Mouse (Mus musculus) forebrain, postnatal 0 days (tissue): ENCODE results near the gene Setd7. TPM values are rescaled to one million over a fixed set of nuclear protein-coding genes. Genes with fewer than 3 reads are reported as not detected.

ENCODE experiments used
- ATAC-seq: fragments of 200-750 bp; cut with Nextera tagmentation; 2 replicates; pipeline ENCODE4 v1.8.0; 2017; ENCODE audit warnings: mild to moderate bottlenecking, moderate library complexity
- DNase-seq: peaks from one replicate; pipeline ENCODE4 v3.0.0-alpha.2; 2015
- H3K27ac ChIP-seq: fragments of 300-500 bp; sonication (generic); 2 replicates; pipeline ENCODE4 v1.5.1; 2014; ENCODE audit warnings: low read depth, mild to moderate bottlenecking, antibody characterized with exemption, low read length, moderate library complexity, mixed read lengths
- H3K27me3 ChIP-seq: fragments of 300-500 bp; sonication (generic); 2 replicates; pipeline ENCODE4 v1.6.1; 2014; ENCODE audit warnings: mild to moderate bottlenecking, low read length, mixed read lengths; ENCODE audit not compliant: insufficient read depth
- H3K36me3 ChIP-seq: fragments of 300-500 bp; sonication (generic); 2 replicates; pipeline ENCODE4 v1.6.1; 2014; ENCODE audit warnings: mild to moderate bottlenecking, moderate library complexity; ENCODE audit not compliant: insufficient read depth
- H3K4me1 ChIP-seq: fragments of 300-500 bp; sonication (generic); 2 replicates; pipeline ENCODE4 v1.6.1; 2014; ENCODE audit warnings: antibody characterized with exemption; ENCODE audit not compliant: insufficient read depth
- H3K4me2 ChIP-seq: fragments of 300-500 bp; sonication (generic); 2 replicates; pipeline ENCODE4 v1.6.1; 2014; ENCODE audit warnings: low read depth, mild to moderate bottlenecking, moderate library complexity
- H3K4me3 ChIP-seq: fragments of 300-500 bp; sonication (generic); 2 replicates; pipeline ENCODE4 v1.5.1; 2014; ENCODE audit warnings: low read depth, low read length, mixed read lengths
- H3K9ac ChIP-seq: fragments of 300-500 bp; sonication (generic); 2 replicates; pipeline ENCODE4 v1.6.1; 2014; ENCODE audit warnings: mild to moderate bottlenecking
- H3K9me3 ChIP-seq: fragments of 300-500 bp; sonication (generic); 2 replicates; pipeline ENCODE4 v1.6.1; 2016; ENCODE audit warnings: low read length
- CTCF ChIP-seq: sonication (generic); IDR thresholded peaks from 2 replicates; pipeline ENCODE4 v1.5.1; 2016; ENCODE audit warnings: antibody characterized with exemption, control low read depth, low read depth
- WGBS: fragments of 180-500 bp; shearing (Covaris S2); extraction: QIAGEN DNeasy Blood & Tissue Kit; methylation state at CpG from one replicate; pipeline ENCODE4 v1.1.7; 2014; 5-methylcytosine and 5-hydroxymethylcytosine counted together
- polyA plus RNA-seq: library from polyadenylated mRNA; unstranded; fragments of >200 nt; fragmentation: Nextera tagmentation; extraction: Ambion mirVana; gene quantifications from 2 replicates; pipeline ENCODE4 v1.2.1, GENCODE M21; 2015
- total RNA-seq: library from RNA; depleted of rRNA; stranded (reverse); fragments of >200 nt; gene quantifications from 2 replicates; pipeline ENCODE4 v1.2.3, GENCODE M21; 2014; rRNA removed

The Setd7 gene
- 15.2 and 22.8 TPM in 2 replicates for total RNA-seq
- 0.92 and 2.1 TPM in 2 replicates for polyA plus RNA-seq

GRCm38 (mm10) chr3:51560511-51561108 lies at the start of gene Setd7:
Setd7 (minus strand) TSS chr3:51560879.
- Histone ChIP-seq H3K27ac (peak within 1 kb of the TSS; percentile 96), H3K4me2 (peak within 1 kb of the TSS; percentile 91), H3K27me3 (no peaks in the 10 kb centered on the region), H3K36me3 (no peaks in the 10 kb centered on the region), H3K9ac (peak within 1 kb of the TSS; percentile 99), H3K4me3 (peak within 1 kb of the TSS; percentile 97), H3K4me1 (peaks cover 8% of the 10 kb centered on the region; the same call in 1 of the 2 replicates), H3K9me3 (no peaks in the 10 kb centered on the region)
- TF ChIP-seq CTCF = peak; percentile 30
- ATAC-seq (peak; percentile 81), DNase-seq (peak; percentile 87)
- WGBS = under 1% methylated on average over 48 of the region's 48 CpGs

- DNase-seq = no peak
- TF ChIP-seq CTCF = no peak
- H3K27me3 ChIP-seq = no peaks in the 10 kb centered on the region
- H3K9ac ChIP-seq = no peak overlapping the region
- no peak overlapping the region for H3K4me3 ChIP-seq
- no peak overlapping the region for H3K4me2 ChIP-seq
- peak overlapping the region; percentile 78 for H3K27ac ChIP-seq
- WGBS = 82% methylated on average over 3 of the region's 3 CpGs
- H3K36me3 ChIP-seq = no peaks in the 10 kb centered on the region
- ATAC-seq = no peak
- peaks cover 4% of the 10 kb centered on the region for H3K4me1 ChIP-seq
- H3K9me3 ChIP-seq = no peaks in the 10 kb centered on the region
Measured at GRCm38 (mm10) chr3:51604489-51604888, 43.8 kb upstream of the Setd7 start.

- 24% methylated on average over 15 of the region's 15 CpGs for WGBS
Measured at GRCm38 (mm10) chr3:51603705-51604291, 43.1 kb upstream of the Setd7 start.

GRCm38 (mm10) chr3:51601461-51601860 lies 40.8 kb upstream of the Setd7 start:
- H3K4me3 ChIP-seq = no peak overlapping the region
- H3K9me3 ChIP-seq = no peaks in the 10 kb centered on the region
- ATAC-seq (no peak), DNase-seq (no peak)
- TF ChIP-seq CTCF = no peak
- no peak overlapping the region for H3K4me2 ChIP-seq
- H3K27ac ChIP-seq = no peak overlapping the region
- H3K4me1 ChIP-seq = peaks cover 4% of the 10 kb centered on the region
- H3K9ac ChIP-seq = no peak overlapping the region
- H3K36me3 ChIP-seq = no peaks in the 10 kb centered on the region
- 100% methylated on average over 2 of the region's 2 CpGs for WGBS
- H3K27me3 ChIP-seq = no peaks in the 10 kb centered on the region

More at GRCm38 (mm10) chr3:51603705-51604291, 43.1 kb upstream of the Setd7 start:
- Histone ChIP-seq H3K9me3 (no peaks in the 10 kb centered on the region), H3K36me3 (no peaks in the 10 kb centered on the region), H3K27me3 (no peaks in the 10 kb centered on the region), H3K27ac (peak overlapping the region; percentile 78), H3K4me1 (peaks cover 4% of the 10 kb centered on the region), H3K4me2 (peak overlapping the region; percentile 1; the same call in 1 of the 2 replicates), H3K4me3 (no peak overlapping the region), H3K9ac (no peak overlapping the region)
- TF ChIP-seq CTCF = no peak
- DNase-seq = peak; percentile 97
- peak; percentile 94 for ATAC-seq

- H3K27ac ChIP-seq = no peak overlapping the region
- no peaks in the 10 kb centered on the region for H3K36me3 ChIP-seq
- H3K9me3 ChIP-seq = no peaks in the 10 kb centered on the region
- H3K4me1 ChIP-seq = peaks cover 4% of the 10 kb centered on the region
- 79% methylated on average over 4 of the region's 4 CpGs for WGBS
- no peak for ATAC-seq
- no peak for DNase-seq
- no peak overlapping the region for H3K9ac ChIP-seq
- no peak overlapping the region for H3K4me2 ChIP-seq
- no peak for TF ChIP-seq CTCF
- no peaks in the 10 kb centered on the region for H3K27me3 ChIP-seq
- no peak overlapping the region for H3K4me3 ChIP-seq
Measured at GRCm38 (mm10) chr3:51600728-51601127, 40.0 kb upstream of the Setd7 start.

GRCm38 (mm10) chr3:51599057-51599630 lies 38.5 kb upstream of the Setd7 start:
- ATAC-seq = peak; percentile 26; the same call in 1 of the 2 replicates
- 60% methylated on average over 12 of the region's 12 CpGs for WGBS
- TF ChIP-seq CTCF = no peak

GRCm38 (mm10) chr3:51596538-51596937 lies 35.9 kb upstream of the Setd7 start:
- TF ChIP-seq CTCF = no peak
- ATAC-seq (peak; percentile 40; the same call in 1 of the 2 replicates), DNase-seq (no peak)
- no peaks in the 10 kb centered on the region for H3K4me1 ChIP-seq
- H3K27ac ChIP-seq = no peak overlapping the region
- H3K27me3 ChIP-seq = no peaks in the 10 kb centered on the region
- H3K9me3 ChIP-seq = no peaks in the 10 kb centered on the region
- H3K4me3 ChIP-seq = no peak overlapping the region
- H3K36me3 ChIP-seq = no peaks in the 10 kb centered on the region
- no peak overlapping the region for H3K4me2 ChIP-seq
- no peak overlapping the region for H3K9ac ChIP-seq
- WGBS = 48% methylated on average over 2 of the region's 2 CpGs

More at GRCm38 (mm10) chr3:51599057-51599630, 38.5 kb upstream of the Setd7 start:
- Histone ChIP-seq H3K4me3 (no peak overlapping the region), H3K27ac (no peak overlapping the region), H3K4me2 (no peak overlapping the region), H3K9me3 (no peaks in the 10 kb centered on the region), H3K36me3 (no peaks in the 10 kb centered on the region), H3K4me1 (peaks cover 2% of the 10 kb centered on the region), H3K27me3 (no peaks in the 10 kb centered on the region), H3K9ac (no peak overlapping the region)
- no peak for DNase-seq
